Mouse (Mus musculus) neural tube, embryonic 13.5 days (tissue): ENCODE results near the gene Msrb1. TPM values are rescaled to one million over a fixed set of nuclear protein-coding genes. Genes with fewer than 3 reads are reported as not detected.

Source experiments
- ATAC-seq: fragments of 200-750 bp; cut with Nextera tagmentation; 2 replicates; pipeline ENCODE4 v1.8.0; 2017; ENCODE audit warnings: low read depth, mild to moderate bottlenecking, moderate TSS enrichment, moderate library complexity
- H3K27ac ChIP-seq: fragments of 300-500 bp; sonication (generic); replicated peaks from 2 replicates; pipeline ENCODE4 v1.5.1; 2015; ENCODE audit warnings: moderate library complexity, mild to moderate bottlenecking, inconsistent platforms
- H3K27me3 ChIP-seq: fragments of 300-500 bp; sonication (generic); 2 replicates; pipeline ENCODE4 v1.6.1; 2015; ENCODE audit warnings: mild to moderate bottlenecking, inconsistent platforms
- H3K36me3 ChIP-seq: fragments of 300-500 bp; sonication (generic); 2 replicates; pipeline ENCODE4 v1.6.1; 2015; ENCODE audit warnings: mild to moderate bottlenecking, inconsistent platforms
- H3K4me1 ChIP-seq: fragments of 300-500 bp; sonication (generic); replicated peaks from 2 replicates; pipeline ENCODE4 v1.6.1; 2015; ENCODE audit warnings: inconsistent platforms
- H3K4me2 ChIP-seq: fragments of 300-500 bp; sonication (generic); 2 replicates; pipeline ENCODE4 v1.6.1; 2015; ENCODE audit warnings: inconsistent platforms, mild to moderate bottlenecking, moderate library complexity
- H3K4me3 ChIP-seq: fragments of 300-500 bp; sonication (generic); 2 replicates; pipeline ENCODE4 v1.5.1; 2015; ENCODE audit warnings: mild to moderate bottlenecking, inconsistent platforms
- H3K9ac ChIP-seq: fragments of 300-500 bp; sonication (generic); 2 replicates; pipeline ENCODE4 v1.6.1; 2015; ENCODE audit warnings: moderate library complexity, mild to moderate bottlenecking, inconsistent platforms
- H3K9me3 ChIP-seq: fragments of 300-500 bp; sonication (generic); 2 replicates; pipeline ENCODE4 v1.6.1; 2016; ENCODE audit warnings: inconsistent platforms
- WGBS: fragments of 180-500 bp; shearing (Covaris S2); methylation state at CpG from one replicate; pipeline ENCODE4 v1.1.7; 2015; 5-methylcytosine and 5-hydroxymethylcytosine counted together
- polyA plus RNA-seq: library from polyadenylated mRNA; unstranded; fragments of >200 nt; fragmentation: Nextera tagmentation; extraction: Ambion mirVana; gene quantifications from 2 replicates; pipeline ENCODE4 v1.2.1, GENCODE M21; 2015

Msrb1 gene
- polyA plus RNA-seq, 1 experiment from 2014 or later, result 29.4 TPM

DNA sequence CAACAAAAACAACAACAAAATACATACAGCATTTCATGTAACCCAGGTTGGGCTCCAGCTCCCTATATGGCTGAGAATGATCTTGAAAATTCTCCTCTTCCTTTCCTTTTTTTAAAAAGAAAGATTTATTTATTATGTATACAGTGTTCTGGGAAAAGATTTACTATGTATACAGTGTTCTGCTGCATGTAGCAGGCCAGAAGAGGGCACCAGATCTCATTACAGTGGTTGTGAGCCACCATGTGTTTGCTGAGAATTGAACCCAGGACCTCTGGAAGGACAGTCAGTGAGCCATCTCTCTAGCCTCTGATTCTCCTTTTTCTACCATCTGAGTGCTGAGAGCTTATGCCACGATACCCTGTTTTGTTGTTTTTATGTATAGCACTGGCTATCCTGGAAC is 1.9 kb upstream of the Msrb1 start:
- 84% methylated on average over 1 of the region's 1 CpGs for WGBS
- no peak for ATAC-seq

DNA sequence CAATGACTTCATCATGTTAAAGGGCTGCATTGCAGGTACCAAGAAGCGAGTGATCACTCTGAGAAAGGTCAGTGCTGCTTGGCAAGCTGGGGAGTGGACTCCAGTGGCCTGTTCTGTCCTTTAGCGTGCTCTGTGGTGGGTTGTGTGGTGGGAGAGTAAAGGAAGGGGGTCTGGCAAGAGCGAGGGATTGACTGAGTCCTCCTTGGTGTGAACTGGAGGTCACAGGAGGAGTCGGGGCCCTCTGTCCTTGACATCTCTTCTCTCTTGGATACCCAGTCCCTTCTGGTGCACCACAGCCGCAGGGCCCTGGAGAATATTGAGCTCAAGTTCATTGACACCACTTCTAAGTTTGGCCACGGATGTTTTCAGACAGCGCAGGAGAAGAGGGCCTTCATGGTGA is 996 bp upstream of the Msrb1 start:
- H3K4me3 ChIP-seq, result 0 out of 2 replicates have a peak overlapping the region, but pooled peaks have one; percentile 55
- H3K4me2 ChIP-seq, result peak overlapping the region; percentile 83
- H3K27me3 ChIP-seq, result no peaks in the 10 kb centered on the region; the same call in none of the 2 replicates
- WGBS, result 83% methylated on average over 7 of the region's 7 CpGs
- peaks cover 22% of the 10 kb centered on the region for H3K4me1 ChIP-seq
- no peak overlapping the region for H3K27ac ChIP-seq
- H3K9me3 ChIP-seq, result no peaks in the 10 kb centered on the region
- peaks cover 2% of the 10 kb centered on the region; the same call in 1 of the 2 replicates for H3K36me3 ChIP-seq
- no peak for ATAC-seq
- H3K9ac ChIP-seq, result no peak overlapping the region

More for the DNA sequence above, 1.9 kb upstream of the Msrb1 start:
- H3K27me3 ChIP-seq, result no peaks in the 10 kb centered on the region; the same call in none of the 2 replicates
- no peak overlapping the region for H3K9ac ChIP-seq
- H3K4me1 ChIP-seq, result peaks cover 22% of the 10 kb centered on the region
- H3K4me2 ChIP-seq, result no peak overlapping the region
- no peaks in the 10 kb centered on the region for H3K9me3 ChIP-seq
- H3K4me3 ChIP-seq, result no peak overlapping the region
- H3K36me3 ChIP-seq, result no peaks in the 10 kb centered on the region
- no peak overlapping the region for H3K27ac ChIP-seq

DNA sequence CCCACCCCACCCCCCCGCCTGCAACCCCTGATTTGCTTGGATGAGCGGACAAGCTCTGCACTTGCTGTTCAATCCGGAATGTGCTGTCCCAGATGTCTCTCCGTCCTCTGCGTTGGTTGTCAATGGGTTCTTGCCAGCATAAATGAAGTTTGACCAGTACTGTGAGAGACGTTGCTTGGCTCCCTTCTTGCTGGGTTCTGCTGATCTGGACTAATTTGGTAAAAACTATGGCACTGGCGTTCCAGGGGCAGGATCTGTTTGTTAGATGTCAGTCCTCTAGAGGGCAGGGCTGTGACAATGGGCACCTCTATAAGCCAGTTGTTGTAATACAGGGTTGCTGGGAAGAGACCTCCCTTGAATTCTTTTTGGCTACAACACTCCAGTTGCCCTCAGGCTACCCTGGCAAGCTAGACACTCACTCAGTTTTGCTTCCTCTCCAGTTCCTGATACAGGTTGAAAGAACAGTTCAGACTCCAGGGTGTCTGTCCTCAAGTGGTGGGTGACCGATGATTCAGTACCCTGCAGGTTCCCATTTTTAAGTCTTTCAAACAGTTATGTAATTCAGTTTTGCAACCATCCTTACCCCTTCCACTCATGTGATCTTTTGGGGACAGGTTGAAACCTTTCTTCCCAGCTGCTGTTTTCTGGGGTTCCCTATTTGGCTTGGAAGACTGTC is 831 bp downstream of the Msrb1 start:
- 30% methylated on average over 8 of the region's 8 CpGs for WGBS
- Histone ChIP-seq H3K36me3 (peaks cover 12% of the 10 kb centered on the region), H3K9ac (peak overlapping the region; percentile 74), H3K4me2 (peak overlapping the region; percentile 83), H3K9me3 (no peaks in the 10 kb centered on the region), H3K4me1 (peaks cover 22% of the 10 kb centered on the region), H3K4me3 (peak overlapping the region; percentile 55), H3K27me3 (no peaks in the 10 kb centered on the region; the same call in none of the 2 replicates), H3K27ac (no peak overlapping the region)
- ATAC-seq, result 0 out of 2 replicates have a peak, but pooled peaks have one; percentile 1

DNA sequence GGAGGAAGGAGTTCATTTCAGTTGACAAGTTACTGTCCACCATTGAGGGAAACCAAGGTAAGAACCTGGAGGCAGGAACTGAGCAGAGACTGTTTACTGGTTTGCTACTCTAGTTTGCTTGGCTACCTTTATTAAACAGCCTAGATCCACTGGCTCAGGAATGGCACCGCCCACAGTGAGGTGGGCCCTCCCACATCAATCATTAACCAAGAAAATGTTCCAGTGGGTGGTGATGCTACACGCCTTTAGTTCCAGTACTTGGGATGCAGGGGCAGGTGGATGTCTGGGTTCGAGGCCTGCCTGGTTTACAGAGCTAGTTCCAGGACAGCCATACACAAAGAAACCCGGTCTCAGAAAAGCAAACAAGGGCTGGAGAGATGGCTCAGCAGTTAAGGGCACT is 1.8 kb downstream of the Msrb1 start:
- ATAC-seq, result no peak
- no peaks in the 10 kb centered on the region; the same call in 1 of the 2 replicates for H3K27me3 ChIP-seq
- WGBS, result 81% methylated on average over 4 of the region's 4 CpGs
- no peak overlapping the region for H3K9ac ChIP-seq
- peaks cover 22% of the 10 kb centered on the region for H3K4me1 ChIP-seq
- H3K4me3 ChIP-seq, result no peak overlapping the region
- H3K27ac ChIP-seq, result no peak overlapping the region
- peaks cover 14% of the 10 kb centered on the region for H3K36me3 ChIP-seq
- H3K9me3 ChIP-seq, result no peaks in the 10 kb centered on the region
- H3K4me2 ChIP-seq, result no peak overlapping the region

DNA sequence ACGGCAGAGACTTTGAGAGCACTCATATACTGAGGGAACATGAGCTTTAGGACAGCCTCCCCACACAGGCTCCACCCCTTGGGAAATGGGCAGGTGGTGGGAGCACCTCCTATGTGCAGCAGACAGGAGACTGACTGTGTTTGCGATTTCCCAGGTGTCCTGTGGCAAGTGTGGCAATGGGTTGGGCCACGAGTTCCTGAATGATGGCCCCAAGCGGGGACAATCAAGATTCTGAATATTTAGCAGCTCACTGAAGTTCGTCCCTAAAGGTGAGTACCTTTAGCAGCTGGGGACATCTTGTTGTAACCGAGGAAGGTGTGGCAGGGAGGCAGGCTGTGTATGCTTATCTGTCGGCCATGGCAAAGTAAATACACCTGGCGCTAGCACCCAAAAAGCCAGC is 3.5 kb downstream of the Msrb1 start:
- WGBS, result 84% methylated on average over 8 of the region's 8 CpGs
- H3K27ac ChIP-seq, result no peak overlapping the region
- ATAC-seq, result no peak
- peaks cover 22% of the 10 kb centered on the region for H3K4me1 ChIP-seq
- H3K4me3 ChIP-seq, result no peak overlapping the region
- H3K27me3 ChIP-seq, result no peaks in the 10 kb centered on the region
- H3K9me3 ChIP-seq, result no peaks in the 10 kb centered on the region
- no peak overlapping the region for H3K4me2 ChIP-seq
- no peak overlapping the region for H3K9ac ChIP-seq
- H3K36me3 ChIP-seq, result peaks cover 14% of the 10 kb centered on the region

DNA sequence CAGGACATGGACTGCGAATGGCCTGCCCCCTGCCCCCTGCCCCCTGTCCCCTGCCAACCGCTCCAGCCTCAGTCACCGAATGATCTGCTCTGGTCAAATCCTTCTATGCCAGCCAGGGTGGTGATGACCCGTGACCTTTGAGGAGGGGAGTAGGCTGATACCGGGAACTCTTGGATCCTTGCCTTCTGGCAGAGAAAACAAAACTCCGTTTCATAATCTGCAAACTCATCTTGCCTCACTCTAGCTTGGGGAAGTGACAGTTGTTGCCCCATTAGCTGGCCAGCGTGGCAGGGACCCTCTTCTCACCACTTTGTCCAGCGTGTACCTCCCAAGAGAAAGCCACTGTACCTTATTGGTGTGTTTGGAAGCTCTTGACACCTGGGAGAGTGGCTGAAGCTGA is 5.9 kb downstream of the Msrb1 start:
- ATAC-seq, result no peak
- Histone ChIP-seq H3K4me3 (no peak overlapping the region), H3K27ac (no peak overlapping the region), H3K4me2 (no peak overlapping the region), H3K36me3 (peaks cover 14% of the 10 kb centered on the region), H3K27me3 (peaks cover 7% of the 10 kb centered on the region; the same call in 1 of the 2 replicates), H3K9ac (no peak overlapping the region), H3K9me3 (no peaks in the 10 kb centered on the region), H3K4me1 (peaks cover 9% of the 10 kb centered on the region)
- WGBS, result 80% methylated on average over 8 of the region's 8 CpGs

DNA sequence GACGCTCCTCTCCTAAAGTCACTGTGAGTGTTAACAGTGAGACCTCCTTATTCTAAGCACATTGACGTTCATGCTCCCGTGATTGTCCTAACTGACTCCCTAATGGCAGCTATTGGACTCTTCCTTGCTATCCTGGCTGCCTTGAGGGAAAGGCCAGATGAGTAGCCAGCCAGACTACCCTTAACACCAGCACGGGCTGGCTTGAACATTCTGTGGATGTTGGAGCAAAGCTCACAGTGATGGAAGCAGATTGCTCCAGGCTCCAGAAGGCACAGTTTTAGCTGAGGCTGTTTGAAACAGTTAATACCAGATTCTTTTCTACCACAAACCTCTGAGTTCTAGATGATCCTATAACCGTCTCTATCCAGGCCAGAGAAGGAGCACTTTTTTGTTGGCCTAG is 7.5 kb downstream of the Msrb1 start:
- no peak overlapping the region for H3K4me3 ChIP-seq
- ATAC-seq, result no peak
- 74% methylated on average over 5 of the region's 5 CpGs for WGBS

DNA sequence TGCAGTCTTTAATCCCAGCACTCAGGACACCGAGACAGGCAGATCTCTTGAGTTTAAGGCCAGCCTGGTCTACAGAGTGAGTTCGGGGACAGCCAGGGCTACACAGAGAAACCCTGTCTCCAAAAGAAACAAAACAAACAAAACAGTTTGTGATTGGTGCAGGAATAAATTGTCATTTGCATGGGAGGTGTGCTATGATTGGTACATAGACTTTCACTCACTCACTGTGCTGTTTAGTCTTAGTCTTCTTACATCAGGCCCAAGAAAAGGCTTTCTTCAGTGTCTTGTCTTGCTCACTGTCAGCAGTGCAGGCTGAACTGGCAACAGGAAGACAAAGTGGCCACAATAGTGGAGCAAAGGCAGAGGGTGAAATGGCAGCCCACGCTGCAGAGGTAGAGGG is 7.9 kb downstream of the Msrb1 start:
- no peak overlapping the region for H3K4me2 ChIP-seq
- H3K4me3 ChIP-seq, result no peak overlapping the region
- no peaks in the 10 kb centered on the region for H3K9me3 ChIP-seq
- no peak overlapping the region for H3K27ac ChIP-seq
- no peak for ATAC-seq
- H3K36me3 ChIP-seq, result peaks cover 14% of the 10 kb centered on the region
- no peak overlapping the region for H3K9ac ChIP-seq
- WGBS, result 73% methylated on average over 3 of the region's 3 CpGs
- H3K27me3 ChIP-seq, result peaks cover 22% of the 10 kb centered on the region
- peaks cover 3% of the 10 kb centered on the region; the same call in 1 of the 2 replicates for H3K4me1 ChIP-seq

More for the DNA sequence above, 7.5 kb downstream of the Msrb1 start:
- peaks cover 14% of the 10 kb centered on the region for H3K36me3 ChIP-seq
- no peak overlapping the region for H3K27ac ChIP-seq
- peaks cover 17% of the 10 kb centered on the region for H3K27me3 ChIP-seq
- H3K9ac ChIP-seq, result no peak overlapping the region
- H3K4me2 ChIP-seq, result no peak overlapping the region
- peaks cover 3% of the 10 kb centered on the region; the same call in 1 of the 2 replicates for H3K4me1 ChIP-seq
- H3K9me3 ChIP-seq, result no peaks in the 10 kb centered on the region

DNA sequence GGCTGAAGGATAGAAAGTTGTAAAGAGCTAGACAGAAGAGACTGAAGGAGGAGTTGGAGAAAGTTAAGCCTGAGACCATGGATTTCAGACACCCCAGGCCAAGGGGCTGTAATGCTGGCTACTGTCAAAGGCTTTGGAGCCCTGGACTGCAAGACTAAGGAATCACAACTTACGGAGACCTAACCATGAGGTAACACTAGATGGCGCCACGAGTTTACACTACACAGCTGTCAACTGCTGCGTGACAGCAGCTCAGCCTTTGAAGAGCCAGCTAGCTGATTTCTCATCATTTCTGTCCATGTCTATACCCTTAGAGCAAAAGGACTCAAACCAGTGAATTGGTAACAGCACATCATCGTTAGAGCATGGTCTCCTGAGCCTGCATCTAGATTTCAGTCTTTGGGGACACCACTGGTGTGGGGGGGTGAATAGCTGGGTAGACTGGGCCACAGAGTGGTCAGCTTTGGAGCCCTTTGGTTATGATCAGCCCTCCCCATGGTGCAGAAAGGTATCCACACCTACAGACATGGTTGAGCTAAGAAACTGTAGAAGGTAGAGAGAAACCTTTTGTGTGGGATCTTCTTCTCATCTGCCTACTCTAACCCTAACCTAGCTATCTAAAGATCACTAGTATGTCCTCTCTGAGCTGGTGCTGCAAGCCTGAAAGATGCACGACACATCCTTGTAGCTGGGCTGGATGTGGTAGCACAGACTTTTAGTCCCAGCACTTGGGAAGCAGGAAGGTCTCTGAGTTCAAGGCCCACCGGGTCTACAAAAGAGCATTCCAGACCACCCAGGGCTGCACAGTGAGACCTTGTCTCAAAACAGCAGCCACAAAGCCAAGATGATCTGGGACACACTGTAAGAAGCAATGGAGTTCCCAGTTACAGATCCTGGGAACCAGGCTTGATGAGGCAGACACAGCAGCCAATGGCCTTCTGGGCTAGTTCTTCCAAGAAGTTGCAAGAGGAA is 9.4 kb downstream of the Msrb1 start:
- H3K36me3 ChIP-seq, result peaks cover 9% of the 10 kb centered on the region
- ATAC-seq, result peak; percentile 88
- H3K4me1 ChIP-seq, result peaks cover 3% of the 10 kb centered on the region; the same call in 1 of the 2 replicates
- H3K4me2 ChIP-seq, result no peak overlapping the region
- H3K27me3 ChIP-seq, result peaks cover 34% of the 10 kb centered on the region
- H3K9ac ChIP-seq, result peak overlapping the region; percentile 22; the same call in 1 of the 2 replicates
- no peak overlapping the region for H3K4me3 ChIP-seq
- H3K27ac ChIP-seq, result no peak overlapping the region
- H3K9me3 ChIP-seq, result no peaks in the 10 kb centered on the region
- 22% methylated on average over 7 of the region's 7 CpGs for WGBS

DNA sequence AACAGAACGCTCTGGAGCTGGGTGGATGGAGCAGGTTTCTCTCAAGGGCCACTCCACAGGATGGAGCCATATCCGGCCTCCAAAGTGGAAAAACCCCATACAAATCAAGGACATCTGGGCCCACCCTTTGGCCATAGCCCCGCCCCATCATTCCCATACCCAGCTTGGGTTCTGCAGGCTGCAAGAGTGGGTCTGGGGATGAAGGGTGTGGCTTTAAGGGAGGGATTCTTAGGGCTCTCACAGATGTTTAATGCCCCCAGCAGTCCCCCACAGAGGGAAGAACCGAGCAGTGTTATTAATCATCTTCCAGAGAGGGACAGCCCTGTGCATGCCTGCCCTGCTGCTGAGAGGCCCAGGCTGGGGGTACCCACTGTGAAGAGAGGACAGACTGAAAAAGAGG is 10.5 kb downstream of the Msrb1 start:
- peaks cover 3% of the 10 kb centered on the region; the same call in 1 of the 2 replicates for H3K4me1 ChIP-seq
- ATAC-seq, result no peak
- H3K4me3 ChIP-seq, result no peak overlapping the region
- no peaks in the 10 kb centered on the region for H3K9me3 ChIP-seq
- H3K27me3 ChIP-seq, result peaks cover 45% of the 10 kb centered on the region
- H3K27ac ChIP-seq, result no peak overlapping the region
- H3K4me2 ChIP-seq, result no peak overlapping the region
- H3K9ac ChIP-seq, result no peak overlapping the region
- H3K36me3 ChIP-seq, result peaks cover 5% of the 10 kb centered on the region; the same call in 1 of the 2 replicates
- 40% methylated on average over 4 of the region's 4 CpGs for WGBS

DNA sequence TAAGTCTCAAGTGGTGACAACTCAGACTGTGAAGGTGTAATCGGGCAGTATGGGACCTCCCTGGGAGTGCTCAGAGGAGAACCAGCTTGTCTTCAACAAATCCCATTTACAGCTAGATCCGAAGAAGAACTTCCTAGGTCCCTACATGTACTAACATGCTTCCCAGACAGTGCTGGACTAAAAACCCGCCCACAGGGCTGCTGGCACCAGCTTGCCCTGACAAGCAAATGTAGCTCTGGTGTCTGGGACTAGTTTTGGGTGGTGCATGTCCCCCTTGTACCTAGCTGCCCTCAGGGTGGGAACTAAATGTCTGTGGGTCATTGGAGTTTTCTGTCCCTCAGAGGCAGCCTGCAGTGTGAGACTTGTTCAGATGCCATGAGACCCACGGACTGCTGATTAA is 15.1 kb downstream of the Msrb1 start:
- ATAC-seq, result no peak
- Histone ChIP-seq H3K9ac (no peak overlapping the region), H3K9me3 (no peaks in the 10 kb centered on the region), H3K36me3 (no peaks in the 10 kb centered on the region), H3K27ac (no peak overlapping the region), H3K4me1 (peaks cover 13% of the 10 kb centered on the region), H3K4me2 (no peak overlapping the region), H3K4me3 (no peak overlapping the region), H3K27me3 (peaks cover 88% of the 10 kb centered on the region)
- WGBS, result 34% methylated on average over 4 of the region's 4 CpGs
